Mouse (Mus musculus) midbrain, embryonic 16.5 days (tissue): ENCODE data around the gene Pcid2. TPM values are rescaled to one million over a fixed set of nuclear protein-coding genes. Genes with fewer than 3 reads are reported as not detected.
A peak's percentile ranks its signal among the peaks of the same experiment; 100 is the strongest.
"Not testable (repeated sequence)": the region's sequence is repeated elsewhere in the genome, so short reads cannot be mapped to it uniquely, and the experiment has no call there.

Experiments used
- ATAC-seq: fragments of 200-750 bp; cut with Nextera tagmentation; 2 replicates; pipeline ENCODE4 v1.8.0; 2017; ENCODE audit warnings: moderate TSS enrichment
- H3K27ac ChIP-seq: fragments of 300-500 bp; sonication (generic); 2 replicates; pipeline ENCODE4 v1.5.1; 2014; ENCODE audit warnings: mild to moderate bottlenecking, low read length, mixed read lengths
- H3K27me3 ChIP-seq: fragments of 300-500 bp; sonication (generic); 2 replicates; pipeline ENCODE4 v1.6.1; 2014; ENCODE audit warnings: low read depth, low read length, mixed read lengths; ENCODE audit not compliant: control insufficient read depth, insufficient read depth
- H3K36me3 ChIP-seq: fragments of 300-500 bp; sonication (generic); 2 replicates; pipeline ENCODE4 v1.6.1; 2014; ENCODE audit warnings: mild to moderate bottlenecking, low read length, moderate library complexity, mixed read lengths; ENCODE audit not compliant: control insufficient read depth, insufficient read depth
- H3K4me1 ChIP-seq: fragments of 300-500 bp; sonication (generic); 2 replicates; pipeline ENCODE4 v1.6.1; 2014; ENCODE audit warnings: mild to moderate bottlenecking, low read length, mixed read lengths; ENCODE audit not compliant: control insufficient read depth, insufficient read depth
- H3K4me2 ChIP-seq: fragments of 300-500 bp; sonication (generic); 2 replicates; pipeline ENCODE4 v1.6.1; 2014; ENCODE audit warnings: mild to moderate bottlenecking, low read length, mixed read lengths
- H3K4me3 ChIP-seq: fragments of 300-500 bp; sonication (generic); 2 replicates; pipeline ENCODE4 v1.5.1; 2014; ENCODE audit warnings: low read depth, mild to moderate bottlenecking, low read length, moderate library complexity, mixed read lengths
- H3K9ac ChIP-seq: fragments of 300-500 bp; sonication (generic); 2 replicates; pipeline ENCODE4 v1.6.1; 2014; ENCODE audit warnings: low read depth, low read length, mixed read lengths
- H3K9me3 ChIP-seq: fragments of 300-500 bp; sonication (generic); replicated peaks from 2 replicates; pipeline ENCODE4 v1.6.1; 2014; ENCODE audit warnings: mild to moderate bottlenecking, low read length, mixed read lengths; ENCODE audit not compliant: control insufficient read depth, poor library complexity, severe bottlenecking
- WGBS: fragments of 180-500 bp; shearing (Covaris S2); extraction: QIAGEN DNeasy Blood & Tissue Kit; methylation state at CpG from one replicate; pipeline ENCODE4 v1.1.7; 2014; 5-methylcytosine and 5-hydroxymethylcytosine counted together
- polyA plus RNA-seq: library from polyadenylated mRNA; unstranded; fragments of >200 nt; fragmentation: Nextera tagmentation; extraction: Ambion mirVana; gene quantifications from 2 replicates; pipeline ENCODE4 v1.2.1, GENCODE M21; 2015

Pcid2 gene
- 38.6 and 42.3 TPM in 2 replicates for polyA plus RNA-seq

- peak within 1 kb of the TSS; percentile 82 for H3K4me3 ChIP-seq
- H3K9me3 ChIP-seq, result no peaks in the 10 kb centered on the region
- H3K9ac ChIP-seq, result peak within 1 kb of the TSS; percentile 96
- peak within 1 kb of the TSS; percentile 90 for H3K27ac ChIP-seq
- peaks cover 22% of the 10 kb centered on the region for H3K4me1 ChIP-seq
- H3K27me3 ChIP-seq, result no peaks in the 10 kb centered on the region
- WGBS, result under 1% methylated on average over 68 of the region's 87 CpGs
- 0 out of 2 replicates have a peak, but pooled peaks cover 2% of the 10 kb centered on the region for H3K36me3 ChIP-seq
- H3K4me2 ChIP-seq, result peak within 1 kb of the TSS; percentile 98
- ATAC-seq, result peak; percentile 95
Observed at GRCm38 (mm10) chr8:13105087-13105881, at the start of gene Pcid2, which contains the start of gene Cul4a. TSS of gene Pcid2 (minus strand) at chr8:13105459. TSS of gene Cul4a (plus strand) at chr8:13105621.

- Histone ChIP-seq H3K4me2 (no peak overlapping the region), H3K27me3 (no peaks in the 10 kb centered on the region), H3K27ac (no peak overlapping the region), H3K9me3 (no peaks in the 10 kb centered on the region), H3K36me3 (peaks cover 6% of the 10 kb centered on the region), H3K4me3 (no peak overlapping the region), H3K4me1 (peaks cover 3% of the 10 kb centered on the region; the same call in 1 of the 2 replicates), H3K9ac (no peak overlapping the region)
- WGBS, result 83% methylated on average over 9 of the region's 9 CpGs
- no peak for ATAC-seq
Observed at GRCm38 (mm10) chr8:13154099-13154498, 48.8 kb upstream of the Pcid2 start.

GRCm38 (mm10) chr8:13150929-13151328, 45.7 kb upstream of the Pcid2 start:
- no peak for ATAC-seq
- H3K36me3 ChIP-seq, result peaks cover 22% of the 10 kb centered on the region
- WGBS, result 72% methylated on average over 2 of the region's 2 CpGs

GRCm38 (mm10) chr8:13149866-13150265, 44.6 kb upstream of the Pcid2 start:
- Histone ChIP-seq H3K4me3 (no peak overlapping the region), H3K4me2 (no peak overlapping the region), H3K27ac (no peak overlapping the region), H3K27me3 (no peaks in the 10 kb centered on the region), H3K36me3 (peaks cover 30% of the 10 kb centered on the region), H3K9me3 (no peaks in the 10 kb centered on the region), H3K9ac (no peak overlapping the region), H3K4me1 (no peaks in the 10 kb centered on the region)
- 65% methylated on average over 5 of the region's 5 CpGs for WGBS
- ATAC-seq, result no peak

More at GRCm38 (mm10) chr8:13150929-13151328, 45.7 kb upstream of the Pcid2 start:
- Histone ChIP-seq H3K9ac (no peak overlapping the region), H3K27ac (no peak overlapping the region), H3K9me3 (no peaks in the 10 kb centered on the region), H3K27me3 (no peaks in the 10 kb centered on the region), H3K4me3 (no peak overlapping the region), H3K4me2 (no peak overlapping the region), H3K4me1 (no peaks in the 10 kb centered on the region)

- H3K27ac ChIP-seq, result no peak overlapping the region
- H3K9ac ChIP-seq, result no peak overlapping the region
- peaks cover 35% of the 10 kb centered on the region for H3K36me3 ChIP-seq
- ATAC-seq, result no peak
- H3K9me3 ChIP-seq, result no peaks in the 10 kb centered on the region
- H3K4me3 ChIP-seq, result no peak overlapping the region
- WGBS, result 93% methylated on average over 2 of the region's 2 CpGs
- H3K27me3 ChIP-seq, result no peaks in the 10 kb centered on the region
- no peaks in the 10 kb centered on the region for H3K4me1 ChIP-seq
- no peak overlapping the region for H3K4me2 ChIP-seq
Observed at GRCm38 (mm10) chr8:13149287-13149686, 44.0 kb upstream of the Pcid2 start.

GRCm38 (mm10) chr8:13148476-13148875, 43.2 kb upstream of the Pcid2 start:
- H3K9me3 ChIP-seq, result no peaks in the 10 kb centered on the region
- H3K4me3 ChIP-seq, result no peak overlapping the region
- H3K9ac ChIP-seq, result no peak overlapping the region
- no peaks in the 10 kb centered on the region for H3K27me3 ChIP-seq
- H3K4me2 ChIP-seq, result no peak overlapping the region
- 97% methylated on average over 2 of the region's 2 CpGs for WGBS
- peaks cover 39% of the 10 kb centered on the region for H3K36me3 ChIP-seq
- no peak for ATAC-seq
- H3K4me1 ChIP-seq, result no peaks in the 10 kb centered on the region
- H3K27ac ChIP-seq, result no peak overlapping the region

- no peaks in the 10 kb centered on the region for H3K27me3 ChIP-seq
- 95% methylated on average over 5 of the region's 5 CpGs for WGBS
- H3K9me3 ChIP-seq, result no peaks in the 10 kb centered on the region
- no peak overlapping the region for H3K9ac ChIP-seq
- no peak overlapping the region for H3K4me2 ChIP-seq
- H3K36me3 ChIP-seq, result peaks cover 65% of the 10 kb centered on the region
- no peak for ATAC-seq
- H3K4me1 ChIP-seq, result no peaks in the 10 kb centered on the region
- H3K4me3 ChIP-seq, result no peak overlapping the region
- no peak overlapping the region for H3K27ac ChIP-seq
Observed at GRCm38 (mm10) chr8:13141681-13142080, 36.4 kb upstream of the Pcid2 start.

- Histone ChIP-seq H3K27me3 (no peaks in the 10 kb centered on the region), H3K9ac (no peak overlapping the region), H3K36me3 (peaks cover 59% of the 10 kb centered on the region), H3K4me3 (no peak overlapping the region), H3K4me2 (no peak overlapping the region), H3K27ac (no peak overlapping the region), H3K4me1 (no peaks in the 10 kb centered on the region), H3K9me3 (no peaks in the 10 kb centered on the region)
- ATAC-seq, result no peak
- WGBS, result 94% methylated on average over 6 of the region's 6 CpGs
Observed at GRCm38 (mm10) chr8:13139641-13140182, 34.5 kb upstream of the Pcid2 start.

GRCm38 (mm10) chr8:13132220-13132619, 27.0 kb upstream of the Pcid2 start:
- not testable (repeated sequence) for H3K9ac ChIP-seq, H3K4me3 ChIP-seq, ATAC-seq, H3K27me3 ChIP-seq, H3K9me3 ChIP-seq, H3K4me2 ChIP-seq, H3K27ac ChIP-seq, H3K4me1 ChIP-seq
- WGBS, result 72% methylated on average over 9 of the region's 9 CpGs
- H3K36me3 ChIP-seq, result peaks cover 50% of the 10 kb centered on the region
